Mouse (Mus musculus) embryonic facial prominence, embryonic 13.5 days (tissue): ENCODE measurements around the gene Gm5475. TPM values are rescaled to one million over a fixed set of nuclear protein-coding genes. Genes with fewer than 3 reads are reported as not detected.

Experiments
- ATAC-seq: fragments of 200-750 bp; cut with Nextera tagmentation; 2 replicates; pipeline ENCODE4 v1.8.0; 2017; ENCODE audit warnings: low read depth; ENCODE audit not compliant: insufficient number of reproducible peaks, insufficient read depth, low FRiP score, low TSS enrichment
- H3K27ac ChIP-seq: fragments of 300-500 bp; sonication (generic); 2 replicates; pipeline ENCODE4 v1.5.1; 2015; ENCODE audit warnings: moderate library complexity, mild to moderate bottlenecking, inconsistent platforms
- H3K27me3 ChIP-seq: fragments of 300-500 bp; sonication (generic); 2 replicates; pipeline ENCODE4 v1.6.1; 2015; ENCODE audit warnings: mild to moderate bottlenecking, inconsistent platforms
- H3K36me3 ChIP-seq: fragments of 300-500 bp; sonication (generic); 2 replicates; pipeline ENCODE4 v1.6.1; 2015; ENCODE audit warnings: mild to moderate bottlenecking, inconsistent platforms
- H3K4me1 ChIP-seq: fragments of 300-500 bp; sonication (generic); 2 replicates; pipeline ENCODE4 v1.6.1; 2015; ENCODE audit warnings: inconsistent platforms
- H3K4me2 ChIP-seq: fragments of 300-500 bp; sonication (generic); 2 replicates; pipeline ENCODE4 v1.6.1; 2015; ENCODE audit warnings: moderate library complexity, mild to moderate bottlenecking, inconsistent platforms
- H3K4me3 ChIP-seq: fragments of 300-500 bp; sonication (generic); 2 replicates; pipeline ENCODE4 v1.5.1; 2015; ENCODE audit warnings: mild to moderate bottlenecking, inconsistent platforms
- H3K9ac ChIP-seq: fragments of 300-500 bp; sonication (generic); 2 replicates; pipeline ENCODE4 v1.6.1; 2015; ENCODE audit warnings: mild to moderate bottlenecking, inconsistent platforms
- H3K9me3 ChIP-seq: fragments of 300-500 bp; sonication (generic); 2 replicates; pipeline ENCODE4 v1.6.1; 2016; ENCODE audit warnings: inconsistent platforms
- WGBS: fragments of 180-500 bp; shearing (Covaris S2); methylation state at CpG from one replicate; pipeline ENCODE4 v1.1.7; 2015; ENCODE audit warnings: mixed read lengths; 5-methylcytosine and 5-hydroxymethylcytosine counted together
- polyA plus RNA-seq: library from polyadenylated mRNA; unstranded; fragments of >200 nt; fragmentation: Nextera tagmentation; extraction: Ambion mirVana; gene quantifications from 2 replicates; pipeline ENCODE4 v1.2.1, GENCODE M21; 2015

Gene Gm5475
- polyA plus RNA-seq, 1 experiment from 2014 or later = not detected

- H3K4me1 ChIP-seq = peaks cover 45% of the 10 kb centered on the region
- H3K27ac ChIP-seq = no peak overlapping the region; the same call in 1 of the 2 replicates
- 94% methylated on average over 13 of the region's 13 CpGs for WGBS
- H3K27me3 ChIP-seq = no peaks in the 10 kb centered on the region
- ATAC-seq = no peak
- no peak overlapping the region for H3K9ac ChIP-seq
- H3K36me3 ChIP-seq = peaks cover 19% of the 10 kb centered on the region
- H3K4me2 ChIP-seq = no peak overlapping the region
- no peak overlapping the region for H3K4me3 ChIP-seq
- no peaks in the 10 kb centered on the region for H3K9me3 ChIP-seq
Observed at GRCm38 (mm10) chr15:100414942-100415341, 7.0 kb upstream of the Gm5475 start.

GRCm38 (mm10) chr15:100415684-100416083 lies 6.3 kb upstream of the Gm5475 start:
- H3K4me1 ChIP-seq = peaks cover 52% of the 10 kb centered on the region
- H3K36me3 ChIP-seq = peaks cover 11% of the 10 kb centered on the region
- H3K9me3 ChIP-seq = no peaks in the 10 kb centered on the region
- no peak for ATAC-seq
- H3K4me2 ChIP-seq = no peak overlapping the region
- WGBS = 84% methylated on average over 8 of the region's 8 CpGs
- no peaks in the 10 kb centered on the region for H3K27me3 ChIP-seq
- no peak overlapping the region for H3K9ac ChIP-seq
- no peak overlapping the region for H3K27ac ChIP-seq
- no peak overlapping the region for H3K4me3 ChIP-seq

- no peak overlapping the region for H3K9ac ChIP-seq
- no peaks in the 10 kb centered on the region for H3K9me3 ChIP-seq
- H3K36me3 ChIP-seq = no peaks in the 10 kb centered on the region
- H3K4me3 ChIP-seq = no peak overlapping the region
- no peak overlapping the region for H3K27ac ChIP-seq
- H3K4me2 ChIP-seq = no peak overlapping the region
- 78% methylated on average over 9 of the region's 9 CpGs for WGBS
- no peaks in the 10 kb centered on the region for H3K27me3 ChIP-seq
- H3K4me1 ChIP-seq = peaks cover 62% of the 10 kb centered on the region
- no peak for ATAC-seq
Observed at GRCm38 (mm10) chr15:100417854-100418450, 4.0 kb upstream of the Gm5475 start.

- H3K4me1 ChIP-seq = peaks cover 67% of the 10 kb centered on the region
- H3K27ac ChIP-seq = no peak overlapping the region
- no peak overlapping the region for H3K4me2 ChIP-seq
- H3K9me3 ChIP-seq = no peaks in the 10 kb centered on the region
- H3K36me3 ChIP-seq = no peaks in the 10 kb centered on the region
- ATAC-seq = no peak
- no peak overlapping the region for H3K9ac ChIP-seq
- H3K4me3 ChIP-seq = no peak overlapping the region
- peaks cover 5% of the 10 kb centered on the region for H3K27me3 ChIP-seq
- WGBS = 67% methylated on average over 8 of the region's 8 CpGs
Observed at GRCm38 (mm10) chr15:100419311-100419710, 2.6 kb upstream of the Gm5475 start.

- 64% methylated on average over 9 of the region's 9 CpGs for WGBS
- H3K9ac ChIP-seq = 0 out of 2 replicates have a peak overlapping the region, but pooled peaks have one; percentile 36
- peaks cover 74% of the 10 kb centered on the region for H3K4me1 ChIP-seq
- no peaks in the 10 kb centered on the region for H3K9me3 ChIP-seq
- no peak overlapping the region for H3K4me3 ChIP-seq
- H3K4me2 ChIP-seq = no peak overlapping the region
- no peaks in the 10 kb centered on the region for H3K36me3 ChIP-seq
- H3K27ac ChIP-seq = no peak overlapping the region
- peaks cover 12% of the 10 kb centered on the region for H3K27me3 ChIP-seq
- no peak for ATAC-seq
Observed at GRCm38 (mm10) chr15:100419901-100420745, 1.8 kb upstream of the Gm5475 start.

GRCm38 (mm10) chr15:100421059-100421757 lies 739 bp upstream of the Gm5475 start:
- Histone ChIP-seq H3K4me3 (peak overlapping the region; percentile 93), H3K9ac (peak overlapping the region; percentile 91), H3K4me1 (peaks cover 67% of the 10 kb centered on the region), H3K27me3 (peaks cover 16% of the 10 kb centered on the region), H3K4me2 (peak overlapping the region; percentile 98), H3K36me3 (no peaks in the 10 kb centered on the region), H3K27ac (no peak overlapping the region), H3K9me3 (no peaks in the 10 kb centered on the region)
- no peak for ATAC-seq
- 34% methylated on average over 8 of the region's 8 CpGs for WGBS

GRCm38 (mm10) chr15:100422476-100422875 lies 529 bp downstream of the Gm5475 start:
- H3K36me3 ChIP-seq = no peaks in the 10 kb centered on the region
- peaks cover 56% of the 10 kb centered on the region for H3K4me1 ChIP-seq
- peaks cover 16% of the 10 kb centered on the region for H3K27me3 ChIP-seq
- H3K9ac ChIP-seq = peak overlapping the region; percentile 91
- peak overlapping the region; percentile 98 for H3K4me2 ChIP-seq
- H3K4me3 ChIP-seq = peak overlapping the region; percentile 93
- H3K27ac ChIP-seq = peak overlapping the region; percentile 11; the same call in 1 of the 2 replicates
- ATAC-seq = peak; percentile 48
- no peaks in the 10 kb centered on the region for H3K9me3 ChIP-seq
- under 1% methylated on average over 41 of the region's 44 CpGs for WGBS

GRCm38 (mm10) chr15:100422899-100423860 lies 1.2 kb downstream of the Gm5475 start:
- under 1% methylated on average over 59 of the region's 65 CpGs for WGBS
- Histone ChIP-seq H3K36me3 (no peaks in the 10 kb centered on the region), H3K4me1 (peaks cover 50% of the 10 kb centered on the region), H3K9me3 (no peaks in the 10 kb centered on the region), H3K27me3 (peaks cover 16% of the 10 kb centered on the region), H3K4me2 (peak overlapping the region; percentile 98), H3K9ac (peak overlapping the region; percentile 91), H3K4me3 (peak overlapping the region; percentile 93), H3K27ac (0 out of 2 replicates have a peak overlapping the region, but pooled peaks have one; percentile 16)
- ATAC-seq = peak; percentile 96

GRCm38 (mm10) chr15:100423916-100424315 lies 2.0 kb downstream of the Gm5475 start:
- peak overlapping the region; percentile 93 for H3K4me3 ChIP-seq
- 2% methylated on average over 14 of the region's 14 CpGs for WGBS
- H3K4me1 ChIP-seq = peaks cover 46% of the 10 kb centered on the region
- H3K4me2 ChIP-seq = peak overlapping the region; percentile 98
- no peak for ATAC-seq
- H3K27ac ChIP-seq = no peak overlapping the region
- peak overlapping the region; percentile 41; the same call in 1 of the 2 replicates for H3K9ac ChIP-seq
- peaks cover 16% of the 10 kb centered on the region for H3K27me3 ChIP-seq
- no peaks in the 10 kb centered on the region for H3K36me3 ChIP-seq
- H3K9me3 ChIP-seq = no peaks in the 10 kb centered on the region

GRCm38 (mm10) chr15:100424396-100425122 lies 2.6 kb downstream of the Gm5475 start, which contains the start of gene Slc11a2:
TSS of gene Slc11a2 (minus strand) at chr15:100425072.
- H3K4me2 ChIP-seq = peak within 1 kb of the TSS; percentile 98
- WGBS = 13% methylated on average over 17 of the region's 17 CpGs
- no peaks in the 10 kb centered on the region for H3K9me3 ChIP-seq
- H3K4me3 ChIP-seq = peak within 1 kb of the TSS; percentile 93
- no peak within 1 kb of the TSS for H3K27ac ChIP-seq
- peak within 1 kb of the TSS; percentile 49; the same call in 1 of the 2 replicates for H3K9ac ChIP-seq
- H3K4me1 ChIP-seq = peaks cover 39% of the 10 kb centered on the region
- no peaks in the 10 kb centered on the region for H3K36me3 ChIP-seq
- H3K27me3 ChIP-seq = peaks cover 16% of the 10 kb centered on the region
- no peak for ATAC-seq
